Mouse (Mus musculus) kidney, adult 9 months (tissue): ENCODE data around the gene Ccdc84.
"Not testable (repeated sequence)": the region's sequence is repeated elsewhere in the genome, so short reads cannot be mapped to it uniquely, and the experiment has no call there.

Experiments used
- DNase-seq: peaks from one replicate; pipeline ENCODE4 v3.0.0; 2022

The Ccdc84 gene

DNA sequence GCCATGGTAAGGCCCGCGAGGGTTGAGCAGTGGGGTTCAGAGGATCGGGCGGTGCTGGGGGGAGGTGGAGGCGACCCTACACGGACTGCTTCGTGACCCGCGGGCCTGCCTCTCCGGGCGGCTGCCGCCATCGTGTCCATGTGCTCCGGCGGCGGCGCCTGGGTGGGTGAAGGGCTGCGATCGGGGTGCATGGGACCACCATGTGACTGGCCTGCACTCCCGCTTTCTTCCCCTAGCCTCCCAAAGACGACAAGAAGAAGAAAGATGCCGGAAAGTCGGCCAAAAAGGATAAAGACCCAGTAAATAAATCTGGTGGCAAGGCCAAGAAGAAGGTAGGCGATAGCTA is 10.6 kb downstream of the Ccdc84 start:
- DNase-seq: no peak

DNA sequence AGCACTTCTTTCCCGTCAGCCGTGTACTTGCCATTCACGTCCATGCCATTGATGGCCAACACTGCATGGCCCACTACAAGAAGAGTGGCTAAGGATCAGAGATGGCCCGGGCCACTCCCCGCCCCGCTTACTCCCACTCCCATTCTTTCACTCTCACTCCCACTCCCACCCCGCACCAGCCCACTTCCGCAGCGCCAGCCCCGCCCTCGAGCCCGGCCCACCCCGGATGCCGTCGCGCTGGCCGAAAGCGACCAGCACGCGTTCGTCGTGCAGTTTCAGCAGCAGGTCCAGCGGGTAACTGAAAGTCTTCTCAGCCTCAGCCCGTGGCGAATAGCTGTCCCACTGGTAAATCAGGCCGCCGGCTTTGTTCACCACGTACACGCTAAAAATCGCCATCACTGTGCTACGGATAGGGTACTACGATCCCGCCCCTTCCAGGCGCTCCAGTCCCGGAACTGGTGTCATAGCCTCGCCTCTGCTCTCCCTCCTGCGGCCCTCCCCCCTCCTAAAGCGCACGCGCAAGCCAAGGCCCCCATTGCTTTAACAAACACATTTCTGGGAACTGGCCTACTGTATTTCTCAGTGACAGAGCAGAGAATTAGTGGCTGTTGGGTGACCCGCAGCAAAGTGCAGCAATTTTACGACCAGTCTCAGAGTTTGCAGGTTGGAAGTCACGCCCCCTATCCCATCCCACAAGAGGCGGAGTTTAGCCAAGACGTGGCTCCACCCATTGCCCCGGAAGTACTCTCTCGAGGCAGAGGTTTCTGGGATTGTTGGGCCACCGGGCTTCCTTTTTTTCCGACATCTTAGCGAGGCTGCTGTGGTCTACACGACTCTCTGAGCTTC is 11.2 kb downstream of the Ccdc84 start, which contains the start of the genes Rps25 and Trappc4:
Gene Rps25, plus strand, starts transcription at position 234 of the 846 bp plus-strand sequence.
Gene Trappc4, minus strand, starts transcription at position 695 of the 846 bp plus-strand sequence.
- DNase-seq: peak; percentile 96

DNA sequence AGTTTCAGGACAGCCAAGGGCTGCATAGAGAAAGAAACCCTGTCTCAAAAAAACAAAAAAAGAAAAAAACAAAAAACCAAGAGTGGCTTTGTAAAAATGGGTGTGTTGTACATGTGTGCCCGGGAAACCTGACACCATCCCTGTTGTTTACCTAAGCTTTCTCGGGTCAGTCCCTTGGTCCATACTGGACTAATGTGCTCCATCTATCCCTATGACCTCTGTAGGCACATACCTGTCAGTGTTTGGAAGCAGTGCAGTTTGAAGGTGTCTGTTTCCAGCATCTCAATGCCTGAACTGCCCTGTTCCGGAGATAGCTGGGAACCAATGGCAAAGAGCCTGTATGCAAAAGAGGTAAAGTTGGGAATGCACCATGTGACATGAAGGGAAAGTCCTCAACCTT is 13.4 kb downstream of the Ccdc84 start:
- peak; percentile 8 for DNase-seq

DNA sequence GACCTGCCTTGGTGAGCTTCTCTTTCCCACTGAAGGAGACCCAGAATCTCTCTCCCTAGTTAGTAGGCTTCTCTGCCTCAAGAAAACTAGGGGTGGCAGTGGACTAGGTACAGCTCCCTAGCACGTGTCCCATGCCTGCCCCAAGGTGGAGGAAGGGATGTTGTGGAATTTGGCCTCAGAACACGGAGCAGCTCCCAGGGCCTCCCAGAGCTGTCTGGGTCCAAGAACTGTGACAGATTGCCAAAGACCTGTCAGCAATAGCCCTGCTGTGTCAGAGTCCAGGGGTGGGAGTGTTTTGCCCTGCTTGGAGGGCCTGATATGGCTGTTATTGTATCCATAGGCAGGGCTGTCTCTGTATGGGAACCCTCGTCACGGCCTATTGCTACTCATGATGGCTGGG is 17.3 kb downstream of the Ccdc84 start:
- peak; percentile 94 for DNase-seq

DNA sequence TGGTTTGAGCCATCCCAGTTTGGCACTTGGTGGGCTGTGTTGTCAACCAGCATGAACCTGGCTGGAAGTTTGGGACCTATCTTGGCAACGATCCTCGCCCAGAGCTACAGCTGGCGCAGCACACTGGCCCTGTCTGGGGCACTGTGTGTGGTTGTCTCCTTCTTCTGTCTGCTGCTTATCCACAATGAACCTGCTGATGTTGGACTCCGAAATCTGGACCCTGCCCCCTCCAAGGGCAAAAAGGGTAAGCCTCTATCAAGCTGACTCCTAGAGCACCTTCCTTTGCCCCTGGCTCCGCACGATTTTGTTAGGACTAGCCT is 18.6 kb downstream of the Ccdc84 start:
- DNase-seq: peak; percentile 72

DNA sequence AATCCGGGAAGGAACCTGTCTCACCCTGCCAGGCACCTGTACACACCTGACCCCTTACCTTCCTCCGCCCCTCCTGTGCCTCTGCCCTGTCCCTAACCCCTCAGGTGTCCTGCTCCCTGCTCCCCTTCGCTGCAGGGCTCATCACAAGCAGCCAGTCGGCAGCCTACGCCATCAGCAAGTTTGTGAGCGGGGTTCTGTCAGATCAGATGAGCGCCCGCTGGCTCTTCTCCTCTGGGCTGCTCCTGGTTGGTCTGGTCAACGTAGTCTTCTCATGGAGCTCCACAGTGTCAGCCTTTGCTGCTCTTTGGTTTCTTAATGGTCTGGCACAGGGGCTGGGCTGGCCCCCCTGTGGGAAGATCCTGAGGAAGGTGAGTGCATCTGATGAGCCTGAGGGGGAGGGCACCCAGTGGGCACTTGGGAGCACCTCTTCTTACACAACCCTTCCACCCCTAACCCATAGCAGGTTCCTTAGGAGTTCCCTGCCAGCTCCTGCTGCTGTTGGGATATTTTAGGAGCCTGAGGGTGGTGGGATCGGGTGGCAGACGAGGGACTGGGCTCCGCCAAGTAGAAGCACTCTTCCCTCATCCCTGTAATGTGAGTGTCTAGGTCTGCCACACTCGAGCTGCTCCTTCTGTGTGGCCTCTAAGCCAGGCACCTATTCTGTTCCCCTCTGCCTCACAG is 19.1 kb downstream of the Ccdc84 start:
- no peak for DNase-seq

DNA sequence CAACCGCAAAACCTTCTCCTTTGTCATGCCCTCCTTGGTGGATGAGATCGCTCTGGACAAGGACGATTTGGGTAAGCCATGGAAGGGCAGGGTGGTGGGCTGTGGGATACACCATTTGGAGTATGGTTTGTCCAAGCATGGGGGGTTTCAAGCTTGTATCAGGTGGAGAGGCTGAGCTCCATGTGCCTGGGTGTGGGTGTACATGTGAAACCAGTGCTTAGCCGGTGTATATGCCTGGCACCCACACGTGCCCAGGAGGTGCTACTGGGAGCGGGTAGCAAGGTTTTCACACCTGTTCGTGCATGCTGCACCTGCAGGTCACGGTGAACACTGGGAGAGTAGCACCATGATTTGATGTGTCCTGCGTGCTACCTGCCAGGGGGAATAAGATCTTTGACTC is 19.8 kb downstream of the Ccdc84 start:
- DNase-seq: no peak

DNA sequence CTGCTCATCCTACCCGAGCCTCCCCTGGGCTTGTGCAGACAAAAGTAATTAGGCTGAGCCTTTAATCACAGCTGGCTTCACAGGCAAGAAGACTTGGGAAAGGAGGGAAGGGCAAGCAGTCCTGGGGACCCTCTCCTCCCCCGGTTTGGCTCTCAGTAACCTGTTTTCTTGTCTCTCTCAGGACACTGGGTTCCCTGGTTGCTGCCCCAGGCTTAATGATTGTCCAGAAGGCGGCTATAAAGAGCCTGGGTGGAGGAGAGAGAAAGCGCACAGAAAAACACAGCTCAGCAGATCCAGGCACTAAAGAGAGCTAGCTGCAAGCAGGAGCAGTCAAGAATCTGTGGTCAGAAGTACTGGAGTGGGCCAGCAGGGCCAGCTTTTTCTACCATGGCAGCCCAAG is 20.3 kb downstream of the Ccdc84 start:
- peak; percentile 95 for DNase-seq

DNA sequence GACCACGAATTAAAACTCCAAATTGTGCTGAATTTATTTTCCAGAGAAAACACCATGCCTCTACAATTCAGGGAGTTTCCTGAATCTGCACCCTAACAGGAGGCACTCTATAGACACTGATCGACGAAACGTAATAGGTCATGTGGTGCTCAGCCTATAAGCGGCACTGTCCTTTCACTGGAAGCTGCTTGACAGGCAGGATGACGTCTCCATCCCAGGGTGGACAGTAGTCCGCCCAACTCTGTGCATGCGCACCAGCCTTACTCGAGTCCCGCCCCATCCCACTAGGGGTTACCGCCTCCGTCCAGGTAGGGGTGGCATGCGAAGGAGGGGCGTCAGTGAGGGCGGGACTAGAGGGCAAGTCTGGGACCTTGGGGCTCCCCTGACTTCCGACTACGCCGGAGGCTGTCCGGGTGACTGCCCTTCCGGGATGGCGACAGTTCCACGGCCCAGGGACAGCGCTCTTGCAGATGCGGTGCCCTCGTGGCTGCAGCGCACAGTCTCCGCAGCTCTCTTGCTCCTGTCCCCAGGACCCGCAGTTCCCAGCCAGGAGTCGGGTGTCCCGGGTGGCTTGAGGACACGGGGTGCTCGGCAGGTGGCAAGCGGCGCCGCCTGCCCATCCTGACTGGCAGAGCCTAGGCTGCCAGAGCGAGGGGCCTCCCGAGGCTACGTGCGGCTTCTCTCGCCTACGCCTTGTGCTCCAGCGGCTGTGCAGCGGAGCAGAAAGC is 21.5 kb downstream of the Ccdc84 start, which contains the start of gene Slc37a4:
Gene Slc37a4, plus strand, starts transcription at position 169 of the 728 bp plus-strand sequence.
- peak; percentile 99 for DNase-seq

DNA sequence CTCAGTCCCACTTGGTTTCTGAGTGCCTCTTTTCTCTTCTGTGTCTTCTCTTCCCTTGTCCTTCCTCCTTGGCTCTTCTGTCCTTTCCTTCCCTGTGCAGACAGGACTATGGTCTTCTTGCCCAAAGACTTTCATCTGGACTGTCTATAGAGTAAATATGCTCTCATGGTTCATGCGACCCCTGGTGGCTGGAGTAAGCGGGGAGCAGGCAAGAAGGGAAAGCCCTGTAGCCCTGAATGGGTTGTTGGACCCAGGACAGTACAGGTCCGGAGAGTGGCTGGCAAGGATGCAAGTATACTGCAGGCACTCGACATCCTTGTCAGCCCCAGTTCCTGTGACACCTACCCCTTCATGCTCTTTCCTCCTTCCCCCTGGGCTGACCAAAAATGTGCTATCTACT is 26.9 kb downstream of the Ccdc84 start:
- DNase-seq: peak; percentile 81

DNA sequence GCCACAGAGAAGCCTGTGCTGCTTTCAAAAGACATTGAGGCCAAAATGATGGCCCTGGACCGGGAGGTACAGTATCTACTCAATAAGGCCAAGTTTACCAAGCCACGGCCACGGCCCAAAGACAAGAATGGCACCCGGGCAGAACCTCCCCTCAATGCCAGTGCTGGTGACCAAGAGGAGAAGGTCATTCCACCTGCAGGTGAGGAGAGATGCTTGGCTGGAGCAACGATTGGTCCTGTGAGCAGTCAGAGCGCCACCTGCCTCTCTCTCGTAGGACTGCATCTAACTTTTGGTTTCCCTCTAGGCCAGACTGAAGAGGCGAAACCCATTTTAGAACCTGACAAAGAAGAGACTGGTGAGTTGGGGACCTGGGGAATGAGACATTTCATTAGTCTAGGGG is 29.1 kb downstream of the Ccdc84 start:
- DNase-seq: peak; percentile 67

DNA sequence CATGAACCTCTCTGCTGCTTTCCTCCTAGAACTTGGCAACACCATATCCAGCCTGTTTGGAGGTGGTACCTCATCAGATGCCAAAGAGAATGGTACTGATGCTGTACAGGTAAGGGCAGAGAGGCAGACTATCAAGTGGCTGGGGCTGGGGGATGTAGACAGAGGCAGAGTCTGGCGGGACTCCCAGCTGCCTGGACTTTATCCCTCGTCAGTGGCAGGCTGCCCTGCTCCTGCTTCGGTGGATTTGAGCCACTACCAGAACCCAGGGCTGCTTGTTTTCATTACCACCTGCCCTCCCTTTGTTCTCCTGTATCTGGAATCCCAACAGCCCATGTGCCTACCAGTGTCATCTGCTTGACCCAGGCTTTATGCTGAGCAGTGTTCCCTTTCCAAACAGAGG is 31.1 kb downstream of the Ccdc84 start:
- DNase-seq: peak; percentile 73

DNA sequence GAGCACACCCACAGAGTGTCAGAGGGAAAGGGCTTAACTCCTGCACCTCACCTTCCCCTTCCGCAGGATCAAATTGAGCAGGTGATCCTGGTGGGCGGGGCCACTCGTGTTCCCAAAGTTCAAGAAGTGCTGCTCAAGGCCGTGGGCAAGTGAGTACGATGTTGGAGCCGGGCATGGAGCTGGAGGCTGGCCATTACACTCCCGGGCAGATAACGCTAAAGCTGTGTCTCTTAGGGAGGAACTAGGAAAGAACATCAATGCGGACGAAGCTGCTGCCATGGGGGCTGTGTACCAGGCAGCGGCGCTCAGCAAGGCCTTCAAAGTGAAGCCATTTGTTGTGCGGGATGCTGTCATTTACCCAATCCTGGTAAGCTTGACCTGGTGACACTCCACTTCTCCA is 33.8 kb downstream of the Ccdc84 start:
- DNase-seq: no peak

DNA sequence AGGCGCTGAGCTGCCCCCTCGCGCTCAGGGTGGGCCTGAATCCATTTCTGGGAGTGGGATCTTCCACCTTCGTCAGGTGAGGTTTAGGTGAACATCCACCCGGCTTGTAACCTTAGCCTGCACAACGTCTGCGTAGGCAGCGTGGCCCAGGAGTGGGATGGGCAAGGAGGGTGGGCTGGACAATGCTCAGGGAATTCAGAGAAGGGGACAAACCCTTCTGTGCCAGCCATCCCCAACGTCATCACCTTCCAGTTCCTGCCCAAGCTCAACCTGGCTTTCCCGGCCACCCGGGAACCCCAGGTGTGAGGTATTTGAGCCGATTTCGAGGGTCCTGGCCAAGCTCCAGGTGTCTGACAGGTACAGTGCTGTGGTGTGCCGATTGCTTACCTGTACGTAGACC is 38.5 kb downstream of the Ccdc84 start:
- no peak for DNase-seq

DNA sequence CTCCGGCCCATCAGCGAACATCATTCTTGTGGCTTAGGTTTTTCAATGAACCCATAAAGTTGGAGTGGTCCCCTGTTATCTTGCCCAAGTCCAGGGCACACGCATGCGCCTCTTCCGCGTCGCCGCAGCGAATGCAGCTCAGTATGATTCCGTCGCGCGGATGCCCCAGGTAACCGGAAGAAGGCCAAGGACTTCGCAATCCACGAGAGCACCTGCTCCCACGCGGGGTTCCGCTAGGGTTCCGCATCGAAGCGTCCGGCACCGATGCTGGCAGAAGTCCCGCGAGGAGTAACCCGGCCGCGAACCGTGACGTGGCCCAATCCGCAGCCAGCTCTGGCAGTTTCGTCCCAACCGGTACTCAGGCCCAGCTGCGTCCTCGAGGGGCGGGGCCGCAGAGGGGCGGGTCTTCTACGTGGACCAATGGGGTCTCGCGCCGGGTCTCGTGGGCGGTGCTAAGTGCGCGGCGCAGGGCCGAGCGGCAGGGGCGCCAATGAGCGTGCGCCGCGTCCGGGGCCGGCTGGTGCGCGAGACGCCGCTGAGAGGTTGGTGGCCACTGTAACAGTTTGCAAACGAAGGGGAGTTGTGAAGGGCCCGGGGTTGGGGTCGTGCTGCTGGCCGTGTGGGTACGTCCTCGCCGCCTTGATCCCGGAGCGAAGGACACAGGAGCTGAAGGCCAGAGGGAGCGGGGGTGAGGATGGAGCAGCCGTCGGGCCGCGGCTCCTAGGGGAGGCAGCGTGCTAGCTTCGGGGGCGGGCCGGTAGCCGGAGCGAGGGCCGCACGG is 39.1 kb downstream of the Ccdc84 start, which contains the start of gene Hyou1:
Gene Hyou1, plus strand, starts transcription at position 437 of the 781 bp plus-strand sequence.
- peak; percentile 99 for DNase-seq

DNA sequence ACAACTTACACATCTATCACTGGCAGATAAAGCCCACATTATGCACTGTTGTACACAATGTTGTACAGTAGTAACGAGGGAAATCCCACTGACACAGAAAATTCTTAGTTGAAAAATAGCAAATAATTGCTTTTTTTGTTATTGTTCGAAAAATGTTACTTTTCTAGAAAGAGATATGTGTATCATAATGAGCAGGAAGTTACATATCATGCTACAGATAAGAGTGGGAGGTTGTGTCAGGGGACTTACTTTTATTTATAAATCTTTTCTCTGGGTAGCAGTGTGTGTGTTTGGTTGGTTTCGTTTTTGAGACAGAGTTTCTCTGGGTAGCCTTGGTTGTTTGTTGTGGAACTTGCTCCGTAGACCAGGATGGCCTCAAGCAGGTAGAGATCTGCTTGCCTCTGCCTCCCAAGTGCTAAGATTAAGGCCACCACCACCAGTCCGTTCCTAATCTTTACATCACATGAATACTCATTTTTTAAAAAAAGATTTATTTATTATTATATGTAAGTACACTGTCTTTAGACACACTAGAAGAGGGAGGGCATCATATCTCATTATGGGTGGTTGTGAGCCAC is 40.1 kb downstream of the Ccdc84 start:
- no peak for DNase-seq

DNA sequence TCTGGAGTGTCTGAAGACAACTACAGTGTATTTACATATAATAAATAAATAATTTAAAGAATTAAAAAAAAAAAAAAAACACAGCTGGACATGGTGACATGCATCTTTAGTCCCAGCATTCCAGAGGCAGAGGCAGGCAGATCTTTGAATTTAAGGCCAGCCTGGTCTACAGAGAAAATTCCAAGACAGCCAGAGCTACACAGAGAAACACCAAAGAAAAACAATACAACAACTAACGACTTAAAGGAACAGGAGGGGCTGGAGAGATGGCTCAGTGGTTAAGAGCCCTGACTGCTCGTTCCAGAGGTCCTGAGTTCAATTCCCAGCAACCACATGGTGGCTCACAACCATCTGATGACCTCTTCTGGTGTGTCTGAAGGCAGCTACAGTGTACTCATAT is 41.0 kb downstream of the Ccdc84 start:
- not testable (repeated sequence) for DNase-seq

DNA sequence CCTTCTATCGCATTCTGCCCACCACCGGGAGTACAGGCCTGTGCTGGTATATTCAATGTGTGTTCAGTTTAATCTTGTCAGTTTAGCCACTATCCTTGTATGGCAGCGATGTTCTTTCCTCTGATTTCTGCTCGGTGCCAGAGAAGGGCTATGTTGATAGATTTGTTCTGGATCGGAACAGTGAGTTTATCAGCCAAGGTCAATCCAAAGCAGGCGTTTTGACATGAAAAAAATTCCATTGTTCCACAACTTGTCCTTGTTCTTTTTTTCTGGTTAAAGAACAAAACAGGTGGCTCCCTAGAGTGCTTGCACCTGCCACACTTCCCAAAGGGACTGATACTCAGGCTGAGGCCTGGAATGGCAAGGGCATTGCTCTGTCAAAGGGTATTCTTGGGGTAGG is 42.2 kb downstream of the Ccdc84 start:
- DNase-seq: no peak

DNA sequence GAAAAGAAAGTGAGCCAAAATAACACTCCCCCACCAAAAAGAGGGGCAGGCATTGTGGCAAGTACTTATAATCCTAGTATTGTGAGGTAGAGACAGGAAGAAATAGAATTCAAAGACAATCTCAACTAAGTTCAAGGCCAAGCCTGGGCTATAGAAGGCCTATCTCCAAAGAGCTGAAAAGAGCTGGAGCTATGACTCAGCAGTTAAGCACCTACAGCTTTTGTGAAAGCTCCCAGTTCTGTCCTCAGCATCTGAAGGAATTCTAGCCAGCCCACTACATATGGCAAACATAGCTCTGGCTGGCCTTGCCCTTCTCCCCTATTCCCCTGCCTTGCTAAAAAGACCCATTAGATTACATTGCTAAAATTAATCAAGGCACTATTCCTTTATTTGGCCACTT is 45.0 kb downstream of the Ccdc84 start:
- no peak for DNase-seq

DNA sequence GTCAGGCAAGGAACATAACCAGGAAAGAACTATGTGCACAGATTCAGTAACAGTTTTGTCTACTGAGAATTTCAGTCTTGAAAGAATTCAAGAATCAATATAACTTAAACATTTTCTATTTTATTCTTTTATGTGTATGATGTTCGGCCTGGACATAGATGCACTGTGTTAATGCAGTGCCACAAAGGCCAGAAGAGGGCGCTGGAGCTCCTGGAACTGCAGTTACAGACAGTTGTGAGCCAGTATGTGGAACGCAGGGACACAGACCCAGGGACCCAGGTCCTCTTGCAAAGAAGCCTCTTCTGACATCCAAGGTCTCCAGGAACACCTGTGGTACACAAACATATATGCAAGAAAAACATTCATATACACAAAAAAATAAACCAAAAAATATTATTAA is 53.9 kb downstream of the Ccdc84 start:
- peak; percentile 62 for DNase-seq

DNA sequence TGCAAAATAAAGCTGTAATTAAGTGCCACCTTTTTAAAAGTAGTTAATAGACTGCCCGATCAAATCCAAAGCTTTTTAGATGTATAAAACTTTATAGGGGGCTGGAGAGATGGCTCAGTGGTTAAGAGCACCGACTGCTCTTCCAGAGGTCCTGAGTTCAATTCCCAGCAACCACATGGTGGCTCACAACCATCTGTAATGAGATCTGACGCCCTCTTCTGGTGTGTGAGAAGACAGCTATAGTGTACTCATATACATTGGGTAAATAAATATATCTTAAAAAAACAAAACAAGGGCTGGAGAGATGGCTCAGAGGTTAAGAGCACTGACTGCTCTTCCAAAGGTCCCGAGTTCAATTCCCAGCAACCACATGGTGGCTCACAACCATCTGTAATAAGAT is 56.4 kb downstream of the Ccdc84 start:
- not testable (repeated sequence) for DNase-seq

DNA sequence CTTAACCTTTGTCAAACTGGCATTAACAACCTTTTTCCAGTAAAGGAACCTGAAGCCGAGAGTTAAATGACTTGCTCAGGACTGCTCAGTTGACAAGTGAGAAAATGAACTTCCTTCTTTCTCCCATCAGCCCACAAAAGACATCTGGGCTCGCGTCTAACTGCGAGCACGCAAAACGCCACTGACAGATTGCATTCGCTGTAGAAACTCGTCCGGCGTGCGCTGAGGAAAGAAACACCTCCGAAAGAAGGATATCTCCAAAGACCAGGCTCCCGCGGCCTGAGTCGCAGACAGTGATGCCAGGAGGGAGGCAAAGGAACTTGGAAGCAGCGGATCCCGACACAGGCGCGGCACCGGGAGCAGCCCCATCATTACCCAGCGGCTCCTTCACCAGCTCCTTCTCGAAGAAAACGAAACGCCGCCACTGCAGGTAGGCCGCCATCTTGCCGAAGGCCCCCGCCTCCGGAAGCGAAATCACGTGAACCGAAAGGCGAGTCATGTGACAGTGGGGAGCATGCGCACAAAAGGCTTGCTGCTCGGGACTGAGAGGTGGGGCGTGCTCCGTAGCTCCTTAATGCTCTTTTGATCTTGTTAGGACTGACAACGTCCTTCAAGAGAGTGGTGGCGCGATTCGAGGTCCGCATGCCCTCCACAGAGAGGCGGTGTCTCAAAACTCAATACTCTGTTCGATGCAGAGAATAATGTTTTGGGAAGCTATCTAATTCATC is 57.0 kb downstream of the Ccdc84 start, which contains the start of gene Vps11:
Gene Vps11, minus strand, starts transcription at position 481 of the 728 bp plus-strand sequence.
- peak; percentile 96 for DNase-seq
